Mouse (Mus musculus): ENCODE measurements at regions not wholly inside any gene's neighbourhood (a gene's known extent, or its start where the extent isn't known, plus 50 kb on each side); places are given as distances from the start of the nearest gene placed in this dataset.

- Histone ChIP-seq H3K4me2 (ENCODE audit: low read depth, low read length) (no peak overlapping the region), H3K4me1 (ENCODE audit: control insufficient read depth, insufficient read depth, low read length) (no peaks in the 10 kb centered on the region), H3K36me3 (replicated peaks; ENCODE audit: control insufficient read depth, insufficient read depth, low read depth, low read length) (no peaks in the 10 kb centered on the region), H3K27me3 (ENCODE audit: control insufficient read depth, insufficient read depth, low read length) (no peaks in the 10 kb centered on the region), H3K9ac (replicated peaks; ENCODE audit: low read length) (no peak overlapping the region), H3K9me3 (replicated peaks; ENCODE audit: control insufficient read depth, low read length) (no peaks in the 10 kb centered on the region), H3K27ac (replicated peaks; ENCODE audit: low read depth, low read length) (no peak overlapping the region), H3K4me3 (ENCODE audit: low read depth, low read length) (no peak overlapping the region)
- peak; percentile 9 for DNase-seq (ENCODE audit: low spot score)
- 68% methylated on average over 5 of the region's 5 CpGs for WGBS
- 0 out of 2 replicates have a peak, but pooled peaks have one; percentile 34 for ATAC-seq (replicated peaks; ENCODE audit: insufficient number of reproducible peaks, low FRiP score, low TSS enrichment, low read depth)
These were observed 216.5 kb upstream of the Mki67 start for GRCm38 (mm10) chr7:135932595-135933175.

- Histone ChIP-seq H3K36me3 (replicated peaks; ENCODE audit: control insufficient read depth, insufficient read depth, low read depth, low read length) (no peaks in the 10 kb centered on the region), H3K4me1 (ENCODE audit: control insufficient read depth, insufficient read depth, low read length) (no peaks in the 10 kb centered on the region), H3K9ac (replicated peaks; ENCODE audit: low read length) (no peak overlapping the region), H3K9me3 (replicated peaks; ENCODE audit: control insufficient read depth, low read length) (no peaks in the 10 kb centered on the region), H3K4me3 (ENCODE audit: low read depth, low read length) (no peak overlapping the region), H3K27ac (replicated peaks; ENCODE audit: low read depth, low read length) (no peak overlapping the region), H3K4me2 (ENCODE audit: low read depth, low read length) (no peak overlapping the region), H3K27me3 (ENCODE audit: control insufficient read depth, insufficient read depth, low read length) (no peaks in the 10 kb centered on the region)
- ATAC-seq (replicated peaks; ENCODE audit: insufficient number of reproducible peaks, low FRiP score, low TSS enrichment, low read depth) (no peak), DNase-seq (ENCODE audit: low spot score) (no peak)
- WGBS, result 64% methylated on average over 1 of the region's 1 CpGs
These were observed 219.0 kb upstream of the Mki67 start for GRCm38 (mm10) chr7:135935180-135935579.

DNA sequence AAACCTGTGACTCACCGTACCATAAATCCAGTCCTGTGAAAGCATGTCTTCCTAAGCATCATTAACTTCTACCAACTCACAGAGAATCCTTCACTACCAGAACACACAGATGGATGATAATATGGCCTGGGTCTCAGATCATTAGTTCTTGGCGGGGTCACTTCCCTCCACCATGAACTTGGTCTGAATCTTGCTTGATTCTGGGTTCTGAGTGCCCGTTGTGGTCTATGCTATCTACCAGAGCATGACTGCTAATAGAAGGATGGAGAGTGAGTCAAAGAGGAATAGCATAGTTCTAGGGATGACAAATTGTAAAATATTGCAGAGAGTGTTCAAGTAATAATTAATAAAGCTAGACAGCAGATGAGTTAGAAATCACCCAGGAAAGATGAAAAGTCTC lies 221.3 kb upstream of the Mki67 start:
- no peak for DNase-seq (ENCODE audit: low spot score)
- no peaks in the 10 kb centered on the region for H3K27me3 ChIP-seq (ENCODE audit: control insufficient read depth, insufficient read depth, low read length)
- H3K4me3 ChIP-seq (ENCODE audit: low read depth, low read length), result no peak overlapping the region
- no peak overlapping the region for H3K9ac ChIP-seq (replicated peaks; ENCODE audit: low read length)
- no peak for ATAC-seq (replicated peaks; ENCODE audit: insufficient number of reproducible peaks, low FRiP score, low TSS enrichment, low read depth)
- H3K27ac ChIP-seq (replicated peaks; ENCODE audit: low read depth, low read length), result no peak overlapping the region
- H3K9me3 ChIP-seq (replicated peaks; ENCODE audit: control insufficient read depth, low read length), result no peaks in the 10 kb centered on the region
- H3K36me3 ChIP-seq (replicated peaks; ENCODE audit: control insufficient read depth, insufficient read depth, low read depth, low read length), result no peaks in the 10 kb centered on the region
- no peaks in the 10 kb centered on the region for H3K4me1 ChIP-seq (ENCODE audit: control insufficient read depth, insufficient read depth, low read length)
- no peak overlapping the region for H3K4me2 ChIP-seq (ENCODE audit: low read depth, low read length)
- 93% methylated on average over 3 of the region's 3 CpGs for WGBS

GRCm38 (mm10) chr7:135939341-135939740 lies 223.2 kb upstream of the Mki67 start:
- H3K4me3 ChIP-seq (ENCODE audit: low read depth, low read length), result no peak overlapping the region
- no peaks in the 10 kb centered on the region for H3K4me1 ChIP-seq (ENCODE audit: control insufficient read depth, insufficient read depth, low read length)
- no peaks in the 10 kb centered on the region for H3K36me3 ChIP-seq (replicated peaks; ENCODE audit: control insufficient read depth, insufficient read depth, low read depth, low read length)
- no peaks in the 10 kb centered on the region for H3K9me3 ChIP-seq (replicated peaks; ENCODE audit: control insufficient read depth, low read length)
- peak; percentile 5 for DNase-seq (ENCODE audit: low spot score)
- no peaks in the 10 kb centered on the region for H3K27me3 ChIP-seq (ENCODE audit: control insufficient read depth, insufficient read depth, low read length)
- 67% methylated on average over 5 of the region's 5 CpGs for WGBS
- H3K4me2 ChIP-seq (ENCODE audit: low read depth, low read length), result no peak overlapping the region
- no peak overlapping the region for H3K27ac ChIP-seq (replicated peaks; ENCODE audit: low read depth, low read length)
- no peak for ATAC-seq (replicated peaks; ENCODE audit: insufficient number of reproducible peaks, low FRiP score, low TSS enrichment, low read depth)
- H3K9ac ChIP-seq (replicated peaks; ENCODE audit: low read length), result no peak overlapping the region

- DNase-seq (ENCODE audit: low spot score), result no peak
- no peak overlapping the region for H3K4me2 ChIP-seq (ENCODE audit: low read depth, low read length)
- no peak overlapping the region for H3K9ac ChIP-seq (replicated peaks; ENCODE audit: low read length)
- H3K9me3 ChIP-seq (replicated peaks; ENCODE audit: control insufficient read depth, low read length), result no peaks in the 10 kb centered on the region
- no peak overlapping the region for H3K4me3 ChIP-seq (ENCODE audit: low read depth, low read length)
- no peaks in the 10 kb centered on the region for H3K36me3 ChIP-seq (replicated peaks; ENCODE audit: control insufficient read depth, insufficient read depth, low read depth, low read length)
- 94% methylated on average over 2 of the region's 2 CpGs for WGBS
- H3K27ac ChIP-seq (replicated peaks; ENCODE audit: low read depth, low read length), result no peak overlapping the region
- no peaks in the 10 kb centered on the region for H3K27me3 ChIP-seq (ENCODE audit: control insufficient read depth, insufficient read depth, low read length)
- no peaks in the 10 kb centered on the region for H3K4me1 ChIP-seq (ENCODE audit: control insufficient read depth, insufficient read depth, low read length)
- ATAC-seq (replicated peaks; ENCODE audit: insufficient number of reproducible peaks, low FRiP score, low TSS enrichment, low read depth), result no peak
These were observed 226.7 kb upstream of the Mki67 start for GRCm38 (mm10) chr7:135942826-135943225.

DNA sequence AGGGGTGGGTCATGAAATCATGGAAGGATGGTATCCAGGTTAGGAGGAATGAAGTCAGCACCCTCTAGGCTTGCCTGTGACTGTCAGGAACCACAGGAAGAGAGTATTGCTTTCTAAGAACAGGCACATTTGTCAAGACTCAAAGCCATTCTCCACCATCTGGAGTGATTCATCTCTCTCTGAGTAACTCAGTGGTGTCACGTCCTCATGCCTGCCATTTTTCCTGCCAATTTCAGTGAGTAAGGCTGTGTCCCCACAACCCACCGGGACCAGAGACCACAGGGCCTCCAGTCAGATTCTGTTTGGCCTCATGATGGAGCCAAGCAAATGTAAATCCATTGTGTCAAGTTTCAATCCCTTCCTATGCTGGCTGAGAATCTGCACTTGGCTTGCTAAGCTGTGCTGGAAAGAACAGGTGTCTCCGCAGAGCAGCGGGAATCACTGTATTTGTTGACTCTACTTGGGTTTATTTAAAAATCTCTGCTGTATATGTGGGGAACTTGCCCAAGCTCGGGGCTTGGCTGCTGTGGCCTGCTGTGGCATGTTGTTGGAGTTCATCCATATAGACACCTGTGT lies 230.0 kb upstream of the Mki67 start:
- Histone ChIP-seq H3K9me3 (replicated peaks; ENCODE audit: control insufficient read depth, low read length) (no peaks in the 10 kb centered on the region), H3K4me1 (ENCODE audit: control insufficient read depth, insufficient read depth, low read length) (no peaks in the 10 kb centered on the region), H3K9ac (replicated peaks; ENCODE audit: low read length) (no peak overlapping the region), H3K4me2 (ENCODE audit: low read depth, low read length) (no peak overlapping the region), H3K4me3 (ENCODE audit: low read depth, low read length) (no peak overlapping the region), H3K27ac (replicated peaks; ENCODE audit: low read depth, low read length) (no peak overlapping the region), H3K27me3 (ENCODE audit: control insufficient read depth, insufficient read depth, low read length) (no peaks in the 10 kb centered on the region), H3K36me3 (replicated peaks; ENCODE audit: control insufficient read depth, insufficient read depth, low read depth, low read length) (no peaks in the 10 kb centered on the region)
- 75% methylated on average over 5 of the region's 5 CpGs for WGBS
- no peak for DNase-seq (ENCODE audit: low spot score)
- no peak for ATAC-seq (replicated peaks; ENCODE audit: insufficient number of reproducible peaks, low FRiP score, low TSS enrichment, low read depth)

GRCm38 (mm10) chr7:135961026-135961425 lies 244.9 kb upstream of the Mki67 start:
- DNase-seq (ENCODE audit: low spot score), result no peak

DNA sequence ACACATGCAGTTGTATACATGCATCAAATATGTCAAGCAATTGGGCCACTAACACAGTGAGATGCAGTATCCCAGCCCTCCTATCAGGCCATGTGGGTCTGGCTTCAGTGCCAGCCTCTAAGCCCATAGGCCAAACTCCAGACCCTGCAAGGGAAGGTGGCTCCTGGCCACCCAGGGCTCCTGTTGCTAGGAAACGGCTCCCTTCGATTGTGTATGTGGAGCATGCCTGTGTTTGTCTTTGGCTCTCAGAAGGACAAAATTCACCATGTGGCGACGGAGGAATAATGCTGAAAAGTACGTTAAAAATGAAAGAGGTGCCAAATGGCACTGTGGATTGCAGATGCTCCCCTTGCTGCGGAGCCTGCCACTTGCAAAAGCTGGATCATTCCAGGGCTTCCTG lies 249.4 kb upstream of the Mki67 start:
- no peak overlapping the region for H3K9ac ChIP-seq (replicated peaks; ENCODE audit: low read length)

More at GRCm38 (mm10) chr7:135961026-135961425, 244.9 kb upstream of the Mki67 start:
- Histone ChIP-seq H3K9ac (replicated peaks; ENCODE audit: low read length) (no peak overlapping the region), H3K4me2 (ENCODE audit: low read depth, low read length) (no peak overlapping the region), H3K27ac (replicated peaks; ENCODE audit: low read depth, low read length) (no peak overlapping the region), H3K4me3 (ENCODE audit: low read depth, low read length) (no peak overlapping the region), H3K27me3 (ENCODE audit: control insufficient read depth, insufficient read depth, low read length) (no peaks in the 10 kb centered on the region), H3K4me1 (ENCODE audit: control insufficient read depth, insufficient read depth, low read length) (no peaks in the 10 kb centered on the region), H3K36me3 (replicated peaks; ENCODE audit: control insufficient read depth, insufficient read depth, low read depth, low read length) (no peaks in the 10 kb centered on the region), H3K9me3 (replicated peaks; ENCODE audit: control insufficient read depth, low read length) (no peaks in the 10 kb centered on the region)
- no peak for ATAC-seq (replicated peaks; ENCODE audit: insufficient number of reproducible peaks, low FRiP score, low TSS enrichment, low read depth)
- 82% methylated on average over 8 of the region's 8 CpGs for WGBS

More for the DNA sequence above, 249.4 kb upstream of the Mki67 start:
- H3K9me3 ChIP-seq (replicated peaks; ENCODE audit: control insufficient read depth, low read length), result no peaks in the 10 kb centered on the region
- H3K36me3 ChIP-seq (replicated peaks; ENCODE audit: control insufficient read depth, insufficient read depth, low read depth, low read length), result no peaks in the 10 kb centered on the region
- no peaks in the 10 kb centered on the region for H3K4me1 ChIP-seq (ENCODE audit: control insufficient read depth, insufficient read depth, low read length)
- no peak overlapping the region for H3K4me3 ChIP-seq (ENCODE audit: low read depth, low read length)
- no peak overlapping the region for H3K27ac ChIP-seq (replicated peaks; ENCODE audit: low read depth, low read length)
- DNase-seq (ENCODE audit: low spot score) (peak; percentile 13), ATAC-seq (replicated peaks; ENCODE audit: insufficient number of reproducible peaks, low FRiP score, low TSS enrichment, low read depth) (no peak)
- H3K4me2 ChIP-seq (ENCODE audit: low read depth, low read length), result no peak overlapping the region
- 71% methylated on average over 6 of the region's 6 CpGs for WGBS
- H3K27me3 ChIP-seq (ENCODE audit: control insufficient read depth, insufficient read depth, low read length), result no peaks in the 10 kb centered on the region

All from embryonic facial prominence, embryonic 11.5 days (tissue).